Mouse (Mus musculus) heart, adult 2 months (tissue): ENCODE results near the gene 1700022I11Rik.

ENCODE experiments used
- CTCF ChIP-seq: fragments of 200-600 bp; IDR thresholded peaks from 2 replicates; pipeline ENCODE4 v1.8.1; 2022; ENCODE audit warnings: antibody characterized with exemption, mild to moderate bottlenecking, moderate library complexity
- EP300 ChIP-seq: fragments of 200-500 bp; IDR thresholded peaks from 2 replicates; pipeline ENCODE4 v1.6.1; 2011; ENCODE audit warnings: low read depth, low read length, control low read depth; ENCODE audit not compliant: insufficient read depth
- POLR2A ChIP-seq: fragments of 200-500 bp; IDR thresholded peaks from 2 replicates; pipeline ENCODE4 v1.6.1; 2011; ENCODE audit warnings: mild to moderate bottlenecking, low read depth, low read length, control low read depth; ENCODE audit not compliant: insufficient read depth

DNA sequence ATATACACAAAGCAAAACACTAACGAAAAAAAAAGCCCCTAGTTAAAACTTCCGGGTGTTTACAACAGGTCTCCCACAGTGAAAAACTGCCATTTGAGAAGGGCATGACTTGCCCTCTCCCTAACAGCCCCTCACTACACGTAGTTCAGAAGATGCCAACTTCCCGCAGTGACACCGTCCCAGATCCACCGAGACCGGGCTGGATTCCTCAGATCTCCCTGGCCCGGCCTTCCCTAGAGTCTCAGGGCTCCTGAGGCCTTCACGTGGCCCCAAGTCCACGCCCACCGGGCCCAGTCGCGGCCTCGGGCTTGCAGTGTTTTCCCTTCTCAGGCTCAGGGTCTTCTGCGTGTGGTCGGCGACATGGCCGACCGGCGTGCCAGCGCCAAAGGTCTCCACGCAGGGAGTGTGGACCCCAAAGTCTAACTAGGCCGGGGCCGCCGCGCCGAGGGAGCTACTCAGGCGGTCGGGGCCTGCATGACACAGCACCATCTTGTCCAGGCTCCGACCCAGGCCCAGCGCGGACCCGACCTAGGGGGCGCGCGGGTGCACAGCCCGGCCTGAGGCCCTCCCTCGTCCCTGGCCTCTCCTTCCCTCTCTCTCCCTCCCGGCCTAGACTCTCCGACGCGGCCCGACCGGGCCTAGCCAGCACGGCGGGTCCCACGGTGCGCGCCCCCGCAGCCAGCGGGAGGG is 30.2 kb downstream of the 1700022I11Rik start:
- TF ChIP-seq CTCF: peak; percentile 52
- TF ChIP-seq EP300: 0 out of 2 replicates have a peak, but pooled peaks have one; percentile 22
- peak; percentile 34; the same call in 1 of the 2 replicates for TF ChIP-seq POLR2A
